Mouse (Mus musculus): ENCODE measurements around the gene Zup1. TPM values are rescaled to one million over a fixed set of nuclear protein-coding genes. Genes with fewer than 3 reads are reported as not detected.

The Zup1 gene
- 30.3 TPM for polyA plus RNA-seq (2017; shearing (Covaris generic))

DNA sequence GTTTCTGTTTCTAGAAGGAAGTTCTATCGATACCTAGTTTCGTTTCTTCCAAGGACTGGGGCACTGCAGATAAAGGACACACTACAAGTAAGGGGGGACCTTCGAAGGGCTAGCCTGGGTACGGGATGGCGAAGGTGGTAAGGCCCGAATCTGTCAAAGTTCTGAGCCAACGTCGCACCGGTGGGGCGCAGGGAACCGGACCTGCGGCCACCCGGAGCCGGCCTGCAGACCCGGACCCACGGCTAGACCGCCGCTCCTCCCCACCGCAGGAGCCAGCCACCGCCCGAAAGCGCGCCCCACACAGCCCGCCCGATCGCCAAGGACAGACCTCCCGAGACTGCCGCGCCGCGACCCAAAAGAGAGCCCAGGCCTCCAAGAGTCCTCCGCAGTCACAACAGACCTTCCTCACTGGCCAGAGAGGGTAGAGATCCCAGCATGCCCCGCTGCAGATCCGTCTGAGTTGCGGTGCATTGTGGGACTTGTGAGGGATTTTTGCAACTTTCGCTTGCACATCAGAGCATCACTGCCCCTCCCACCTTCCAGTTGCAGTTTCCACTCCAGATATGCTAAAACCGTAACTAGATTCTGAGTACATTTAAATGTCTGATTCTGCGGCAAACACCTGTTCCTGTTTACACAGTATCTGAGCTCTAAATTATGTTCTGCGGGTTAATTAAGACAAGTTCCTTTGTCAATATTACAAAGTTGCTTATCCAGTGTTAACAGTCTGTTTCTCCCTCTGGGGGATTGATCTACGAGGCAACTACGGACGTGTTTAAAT is at the start of gene Zup1:
TSS of gene Zup1 (minus strand) at position 467 of the 781 bp plus-strand sequence.

GRCm38 (mm10) chr10:33904530-33905481 is 46.3 kb downstream of the Zup1 start, which contains the start of gene Rsph4a:
Rsph4a (plus strand) TSS chr10:33905111.

Other genes starting within 250 kb of the Zup1 start
- not detected for gene Sult3a2, start 164.6 kb downstream of the Zup1 start, polyA plus RNA-seq (2017; shearing (Covaris generic))
- not detected for gene Sult3a1, start 93.5 kb downstream of the Zup1 start, polyA plus RNA-seq (2017; shearing (Covaris generic))
- gene Rsph4a, start 46.2 kb downstream of the Zup1 start, polyA plus RNA-seq (2017; shearing (Covaris generic)), result 0.09 TPM
- gene Rwdd1, start 68.4 kb upstream of the Zup1 start, polyA plus RNA-seq (2017; shearing (Covaris generic)), result 75.3 TPM
- gene Trappc3l, start 86.3 kb upstream of the Zup1 start, polyA plus RNA-seq (2017; shearing (Covaris generic)), result not detected
- not detected for gene Calhm4, start 93.0 kb upstream of the Zup1 start, polyA plus RNA-seq (2017; shearing (Covaris generic))
- gene Calhm5, start 145.2 kb upstream of the Zup1 start, polyA plus RNA-seq (2017; shearing (Covaris generic)), result not detected
- gene Calhm6, start 176.7 kb upstream of the Zup1 start, polyA plus RNA-seq (2017; shearing (Covaris generic)), result 19.5 TPM